Mouse (Mus musculus): Measurements from ENCODE around the gene Arhgap32.
"Not testable (repeated sequence)": the region's sequence is repeated elsewhere in the genome, so short reads cannot be mapped to it uniquely, and the experiment has no call there.

Arhgap32 gene

GRCm38 (mm10) chr9:32115786-32116185, at the start of gene Arhgap32:
TSS of gene Arhgap32 (plus strand) at chr9:32116136.
- no peak for DNase-seq

- DNase-seq, result no peak
Measured at GRCm38 (mm10) chr9:32072778-32073177, 43.2 kb upstream of the Arhgap32 start.

- peak; percentile 35 to 75 for DNase-seq
Measured at GRCm38 (mm10) chr9:32088106-32088776, 27.7 kb upstream of the Arhgap32 start.

GRCm38 (mm10) chr9:32088882-32089281, 27.1 kb upstream of the Arhgap32 start:
- no peak for DNase-seq

- no peak for DNase-seq
Measured at GRCm38 (mm10) chr9:32093456-32093855, 22.5 kb upstream of the Arhgap32 start.

- no peak for DNase-seq
Measured at GRCm38 (mm10) chr9:32094351-32095120, 21.4 kb upstream of the Arhgap32 start.

GRCm38 (mm10) chr9:32095511-32095910, 20.4 kb upstream of the Arhgap32 start:
- DNase-seq, result peak in 1 of 2 experiments; percentile 15

- no peak for DNase-seq
Measured at GRCm38 (mm10) chr9:32096541-32096940, 19.4 kb upstream of the Arhgap32 start.

GRCm38 (mm10) chr9:32097123-32097522, 18.8 kb upstream of the Arhgap32 start:
- DNase-seq, result no peak

GRCm38 (mm10) chr9:32098425-32099155, 17.3 kb upstream of the Arhgap32 start:
- DNase-seq, result no peak

GRCm38 (mm10) chr9:32100561-32100960, 15.4 kb upstream of the Arhgap32 start:
- DNase-seq, result peak; percentile 35 to 64

GRCm38 (mm10) chr9:32101488-32101887, 14.4 kb upstream of the Arhgap32 start:
- no peak for DNase-seq

GRCm38 (mm10) chr9:32104670-32105069, 11.3 kb upstream of the Arhgap32 start:
- DNase-seq, result no peak

GRCm38 (mm10) chr9:32110376-32110775, 5.6 kb upstream of the Arhgap32 start:
- DNase-seq, result no peak

- no peak for DNase-seq
Measured at GRCm38 (mm10) chr9:32116272-32116671, 336 bp downstream of the Arhgap32 start.

- no peak for DNase-seq
Measured at GRCm38 (mm10) chr9:32117876-32118275, 1.9 kb downstream of the Arhgap32 start.

GRCm38 (mm10) chr9:32118433-32118832, 2.5 kb downstream of the Arhgap32 start:
- no peak for DNase-seq

GRCm38 (mm10) chr9:32119586-32119985, 3.6 kb downstream of the Arhgap32 start:
- no peak for DNase-seq

GRCm38 (mm10) chr9:32120162-32120561, 4.2 kb downstream of the Arhgap32 start:
- DNase-seq, result no peak

- DNase-seq, result not testable (repeated sequence)
Measured at GRCm38 (mm10) chr9:32121271-32121670, 5.3 kb downstream of the Arhgap32 start.

- no peak for DNase-seq
Measured at GRCm38 (mm10) chr9:32136195-32136594, 20.3 kb downstream of the Arhgap32 start.

- DNase-seq, result no peak
Measured at GRCm38 (mm10) chr9:32136680-32137295, 20.9 kb downstream of the Arhgap32 start.
